Mouse (Mus musculus) adrenal gland, adult 18-20 months (tissue): ENCODE measurements around the gene Calr. TPM values are rescaled to one million over a fixed set of nuclear protein-coding genes. Genes with fewer than 3 reads are reported as not detected.

ENCODE experiments used
- DNase-seq, 2 experiments: peaks; one replicate each; pipeline ENCODE4 v3.0.0; 2021 to 2022; ENCODE audit warnings: low spot score in 2 of 2
- total RNA-seq, 2 experiments: library from RNA; stranded (reverse); gene quantifications; 1 replicate in 1 of 2; 2 replicates in 1 of 2; pipeline ENCODE4 v1.2.3; 2021

Calr gene
- total RNA-seq, 2 experiments from 2014 or later = 606 to 686 TPM

DNA sequence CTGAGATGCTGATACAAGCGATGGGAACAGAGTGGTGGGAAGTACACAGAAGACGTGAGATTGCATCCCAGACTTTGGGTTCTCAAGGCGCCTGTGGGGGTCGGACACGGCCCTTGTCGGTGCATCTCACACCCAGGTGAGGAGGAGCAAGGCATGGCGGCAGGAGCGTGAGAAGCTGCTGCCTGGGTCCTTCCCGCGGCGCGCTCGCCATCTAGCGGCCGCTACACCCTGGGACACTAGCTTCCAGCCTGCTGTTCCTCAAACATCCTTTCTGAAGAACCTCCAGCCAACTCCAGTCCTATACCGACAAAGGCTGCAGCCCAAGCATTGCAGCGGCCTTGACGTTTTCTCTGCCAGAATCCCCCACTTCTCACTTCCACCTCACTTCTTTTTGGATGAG lies 23.1 kb downstream of the Calr start:
- DNase-seq = peak in 1 of 2 experiments; percentile 51

DNA sequence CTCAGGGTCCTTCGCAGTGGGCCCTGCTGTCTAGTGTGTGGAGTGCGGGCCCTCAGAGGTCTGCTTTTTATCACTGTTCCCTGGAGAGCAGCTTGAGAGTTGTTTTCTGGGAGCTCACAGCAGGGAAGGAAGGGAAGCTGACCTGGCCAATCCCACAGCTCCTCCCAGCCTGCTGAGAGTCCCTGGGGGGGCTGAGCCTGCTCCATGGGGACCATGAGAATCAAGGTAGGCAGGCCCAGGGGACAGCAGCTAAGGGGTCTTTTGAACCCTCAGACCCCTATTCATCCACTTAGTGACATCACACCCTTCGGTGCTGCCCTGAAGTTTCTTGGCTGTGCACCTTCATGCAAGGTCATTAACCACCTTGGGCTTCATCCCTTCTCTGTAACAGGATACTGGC lies 24.0 kb downstream of the Calr start, which contains the start of gene Dand5:
Gene Dand5, minus strand, starts transcription at position 101 of the 400 bp plus-strand sequence.
- DNase-seq = no peak

DNA sequence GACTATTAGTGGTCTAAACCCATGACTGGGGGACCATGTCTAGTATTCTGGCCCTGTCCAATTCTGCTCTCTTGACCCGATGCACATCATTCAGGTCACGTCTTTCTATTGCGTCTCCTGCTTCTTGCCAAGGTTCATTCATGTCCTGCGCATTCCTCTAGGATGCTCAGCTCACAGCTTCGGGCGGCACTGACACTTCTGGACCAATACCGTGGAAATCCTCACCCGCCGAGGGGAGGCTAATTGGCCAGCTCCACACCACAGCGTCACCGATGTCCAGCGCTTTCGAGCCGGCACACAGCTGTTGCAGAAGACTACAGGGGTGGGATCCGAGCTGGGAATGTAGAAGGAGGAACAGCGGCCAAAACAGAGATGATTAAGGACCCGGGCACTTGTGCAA lies 30.6 kb downstream of the Calr start:
- no peak for DNase-seq

DNA sequence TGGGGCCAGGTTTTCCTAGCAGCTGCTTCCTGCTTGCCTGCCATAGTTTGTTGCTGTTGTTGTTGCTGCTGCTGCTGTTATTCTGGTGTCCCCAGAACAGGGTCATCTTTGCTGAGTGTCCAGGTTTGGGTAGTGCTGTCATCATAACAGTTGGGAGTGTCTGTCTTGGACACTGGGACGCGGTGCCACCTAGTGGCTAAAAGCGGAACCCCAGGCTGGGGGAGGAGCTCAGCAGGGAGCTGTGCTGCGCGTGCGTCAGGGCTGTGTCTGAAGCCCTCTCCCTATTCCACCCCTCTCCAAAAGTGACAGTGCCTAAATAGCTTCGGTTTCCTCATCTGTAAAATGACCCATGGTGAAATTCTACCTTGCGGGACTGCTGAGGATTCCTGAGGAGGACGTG lies 31.2 kb downstream of the Calr start:
- DNase-seq = peak; percentile 97 to 99

DNA sequence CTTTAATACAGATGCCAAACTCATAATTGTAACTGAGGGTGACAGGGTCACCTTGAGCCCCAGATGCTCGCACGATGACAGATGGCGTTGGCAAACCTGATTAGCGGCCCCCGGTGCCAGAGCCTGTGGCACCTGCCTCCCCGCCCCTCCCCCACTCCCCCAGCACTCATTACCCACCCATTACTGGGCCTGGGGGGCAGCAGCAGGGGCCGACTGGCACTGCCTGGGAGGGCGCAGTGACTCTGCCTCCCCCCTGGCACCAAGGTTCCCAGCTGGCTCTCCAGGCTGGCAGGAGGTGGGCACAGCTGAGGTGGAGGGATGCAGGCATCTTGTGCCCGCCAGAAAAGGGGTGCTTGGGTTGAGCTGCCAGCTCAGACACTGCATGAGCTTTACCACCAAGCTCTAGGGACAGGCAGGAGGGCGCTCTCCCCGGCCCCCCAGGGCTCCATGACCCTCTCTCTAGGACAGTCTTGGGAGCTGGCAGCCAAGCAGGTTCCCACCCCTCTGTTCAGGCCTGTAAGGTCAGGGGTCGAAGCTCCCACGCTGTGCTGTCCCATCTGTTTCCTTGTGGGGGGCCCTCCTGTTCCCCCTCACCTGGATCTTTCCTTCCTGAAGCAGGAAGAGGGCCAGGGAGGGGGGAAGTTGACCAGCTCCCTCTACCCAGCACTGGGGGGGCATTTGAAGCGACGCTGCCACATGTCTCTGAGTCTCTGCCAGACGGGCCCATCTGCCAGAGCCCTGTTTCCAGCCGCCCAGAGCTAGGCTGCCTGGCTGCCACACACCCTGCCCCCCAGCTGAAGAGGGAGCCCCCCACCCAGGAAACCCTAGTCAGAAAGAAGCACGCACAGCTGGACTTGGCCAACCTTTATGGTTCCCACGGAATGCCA lies 31.9 kb downstream of the Calr start:
- no peak for DNase-seq

DNA sequence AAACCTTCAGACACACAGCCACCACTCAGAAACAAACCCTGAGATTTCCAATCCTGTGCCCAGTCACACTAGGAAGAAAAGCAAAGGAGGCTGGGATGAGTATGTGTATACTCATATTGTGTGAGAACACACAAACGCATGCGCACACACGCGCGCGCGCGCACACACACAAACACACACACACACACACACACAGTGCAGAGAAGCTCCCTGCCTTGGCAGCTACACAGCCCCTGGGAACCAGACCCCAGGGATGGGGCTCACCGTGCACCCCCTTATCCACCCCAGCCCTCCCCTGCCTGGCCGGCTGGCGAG lies 32.5 kb downstream of the Calr start:
- DNase-seq = no peak

DNA sequence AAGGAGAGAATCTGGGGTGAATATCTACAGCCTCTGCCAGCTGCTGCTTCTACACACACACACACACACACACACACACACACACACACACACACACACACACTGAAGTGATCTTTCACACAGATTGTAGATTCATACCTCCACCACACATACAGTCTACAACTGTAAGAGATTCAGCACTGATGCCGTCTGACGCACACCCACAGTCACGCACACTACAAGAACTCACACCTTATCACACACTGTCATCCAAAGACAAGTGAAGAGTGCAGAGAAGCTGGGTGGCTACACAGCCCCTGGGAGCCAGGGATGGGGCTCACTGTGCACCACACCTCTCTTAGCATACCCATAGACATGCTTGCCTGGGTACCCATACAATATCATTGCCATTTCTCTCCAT lies 32.9 kb downstream of the Calr start:
- DNase-seq = no peak

DNA sequence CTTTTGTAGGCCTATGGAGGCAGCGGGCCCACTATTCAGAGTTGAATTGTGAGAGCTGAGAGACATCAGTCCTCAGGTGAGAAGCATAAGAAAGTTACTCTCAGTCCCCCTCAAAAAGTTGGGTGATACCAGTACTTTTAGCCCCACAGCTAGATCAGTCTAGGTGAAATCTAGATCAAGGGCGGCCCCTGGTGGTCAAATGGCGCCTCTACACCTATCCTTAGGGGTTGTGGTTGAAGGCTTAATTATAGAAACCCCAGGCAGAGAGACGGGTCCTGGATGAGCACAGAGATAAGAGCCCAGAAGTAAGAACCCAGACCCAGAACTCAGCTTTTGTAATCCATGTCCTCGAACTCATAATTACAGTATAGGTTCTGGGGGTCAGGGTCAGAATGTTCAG lies 33.7 kb downstream of the Calr start:
- DNase-seq = peak; percentile 78 to 87

DNA sequence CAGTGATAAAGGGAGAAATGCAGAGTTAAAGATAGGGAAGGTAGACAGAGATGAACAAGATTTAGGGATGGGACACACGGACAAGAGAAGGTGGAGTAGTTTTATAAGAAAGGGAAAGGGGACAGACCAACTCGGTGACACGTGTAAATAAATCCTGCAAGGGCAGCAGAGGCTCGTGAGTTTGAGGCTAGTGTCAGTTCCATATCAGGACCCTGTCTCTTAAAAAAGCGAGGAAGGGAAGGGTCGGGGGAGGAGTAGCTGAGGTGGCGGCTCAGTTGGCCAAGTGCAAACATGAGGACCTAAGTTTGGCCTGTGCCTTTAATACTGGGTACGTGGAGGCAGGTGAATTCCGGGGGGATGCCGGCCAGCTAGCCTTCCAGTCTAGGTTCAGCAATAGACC lies 35.4 kb downstream of the Calr start:
- no peak for DNase-seq

DNA sequence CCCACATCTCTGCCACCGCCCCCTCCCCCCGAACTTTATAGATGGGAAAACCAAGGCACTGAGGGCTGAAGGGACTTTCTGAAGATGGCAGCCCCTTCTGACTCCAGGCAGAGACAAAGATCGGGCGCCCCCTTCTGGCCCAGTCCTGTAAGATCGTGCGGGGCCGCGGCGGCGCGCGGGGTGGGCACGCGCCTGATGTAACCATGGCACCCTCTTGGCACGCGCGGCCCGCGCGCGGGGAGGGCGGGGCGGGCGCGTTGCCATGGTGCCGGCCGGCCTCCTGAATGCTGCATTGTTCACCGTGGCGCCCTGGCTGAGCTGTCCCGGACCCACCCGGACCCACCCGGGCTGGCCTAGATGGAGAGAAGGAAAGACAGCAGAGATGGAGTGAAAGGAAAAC lies 35.8 kb downstream of the Calr start:
- DNase-seq = peak; percentile 96 to 98

DNA sequence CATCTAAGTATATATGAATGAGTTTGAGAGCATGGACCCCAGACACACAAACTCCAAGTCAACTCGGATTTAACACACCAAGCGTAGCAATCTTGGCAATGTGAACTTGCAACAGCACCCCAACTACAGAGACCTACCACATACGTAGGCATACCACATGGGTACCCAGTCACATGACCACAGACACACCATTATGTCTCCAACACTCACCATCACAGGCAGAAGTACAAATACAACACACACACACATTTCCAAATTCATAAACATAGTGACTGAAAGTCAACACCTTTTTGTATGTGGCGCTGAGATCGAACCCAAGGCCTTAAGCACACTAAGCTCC lies 36.8 kb downstream of the Calr start:
- no peak for DNase-seq

DNA sequence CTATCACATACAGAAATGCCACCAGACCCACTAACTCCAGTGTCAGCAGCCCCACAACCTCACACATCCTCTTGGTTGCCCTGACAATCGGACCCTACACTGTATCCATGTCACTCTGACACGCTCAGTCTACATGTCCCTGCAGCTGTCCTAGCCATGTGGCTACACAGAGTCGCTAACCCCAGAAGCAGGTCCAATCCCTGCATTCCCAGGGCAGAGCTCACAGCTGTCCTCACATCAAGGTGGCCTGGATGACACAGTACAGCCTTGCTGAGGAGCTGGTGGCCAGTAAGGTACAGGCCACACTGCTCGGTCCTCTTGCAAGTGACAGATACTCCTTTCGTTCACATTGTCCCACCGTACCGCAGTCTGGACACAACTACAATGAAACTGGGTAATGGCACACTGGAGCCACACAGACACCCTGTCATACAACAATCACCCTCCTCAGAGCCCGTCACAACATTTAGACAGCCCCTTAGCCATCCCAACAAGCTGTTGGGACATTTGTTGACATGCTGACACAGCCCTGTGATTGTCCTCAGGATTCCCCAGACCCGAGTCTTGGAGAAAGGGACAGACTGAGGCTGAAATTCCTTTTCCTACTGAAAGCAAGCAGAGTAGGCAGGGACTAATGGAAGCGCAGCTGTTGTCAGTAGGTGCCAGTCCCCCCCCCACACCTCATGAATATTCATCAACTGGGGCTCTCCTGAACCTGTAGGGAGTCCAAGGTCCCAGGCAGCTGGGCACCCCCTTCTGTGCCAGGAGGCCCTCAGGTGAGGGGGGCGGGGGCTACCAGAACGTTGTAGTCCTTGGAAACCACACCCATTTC lies 37.4 kb downstream of the Calr start:
- no peak for DNase-seq

DNA sequence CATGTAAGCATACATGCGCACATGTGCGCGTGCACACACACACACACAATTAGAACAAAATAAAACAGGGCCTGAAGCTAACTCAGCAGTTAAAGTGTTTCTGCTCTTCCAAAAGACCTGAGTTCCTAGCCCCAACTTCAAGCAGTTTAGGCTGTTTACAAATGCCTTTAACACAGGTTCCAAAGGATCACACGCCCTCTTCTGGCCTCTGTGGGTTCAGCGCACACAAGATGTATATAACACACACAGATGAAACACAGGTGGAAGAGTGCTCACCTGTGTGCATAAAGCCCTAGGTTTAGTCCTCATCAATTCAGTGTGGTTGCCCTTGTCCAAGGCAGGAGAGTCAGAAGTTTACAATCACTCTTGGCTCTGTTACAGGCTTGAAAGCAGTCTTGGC lies 40.7 kb downstream of the Calr start:
- no peak for DNase-seq

DNA sequence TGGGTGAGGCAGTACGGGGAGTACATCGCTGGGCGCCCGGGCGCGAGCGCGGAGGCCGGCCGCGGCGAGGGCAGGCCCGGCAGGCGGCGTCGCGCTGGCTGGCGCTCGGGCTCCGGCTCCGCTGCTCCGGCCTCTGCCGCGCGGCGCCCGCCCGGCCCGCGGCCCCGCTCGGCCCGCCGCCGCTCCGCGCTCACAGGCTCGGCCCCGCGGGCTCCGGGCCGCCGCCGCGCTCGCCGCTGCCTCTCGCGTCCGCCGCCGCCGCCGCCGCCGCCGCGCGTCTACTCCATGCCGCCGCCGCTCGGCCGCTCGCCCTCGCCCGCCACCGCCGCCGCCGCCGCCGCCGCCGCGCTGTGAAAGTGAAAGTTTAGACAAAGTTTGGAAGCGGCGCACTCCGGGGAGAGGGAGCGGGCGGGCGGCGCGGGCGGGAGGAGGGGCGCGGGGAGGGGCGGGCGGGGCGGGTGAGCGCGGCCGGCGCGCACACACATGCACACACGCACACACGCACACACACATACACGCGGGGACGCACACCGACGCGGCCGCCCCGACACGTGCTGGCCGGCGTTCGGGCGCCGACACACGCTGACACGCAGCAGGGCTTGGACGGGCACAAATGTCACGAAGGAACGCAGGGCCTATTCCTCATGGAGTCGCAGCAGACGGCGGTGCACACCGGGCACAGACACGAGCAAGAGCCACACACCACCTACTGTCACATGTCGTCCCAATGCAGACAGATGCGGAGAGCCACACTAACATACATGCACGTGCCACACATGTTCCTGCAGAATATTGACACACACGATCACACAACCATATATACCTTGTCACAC lies 46.5 kb downstream of the Calr start, which contains the start of gene Nfix:
Gene Nfix, minus strand, starts transcription at position 346 of the 833 bp plus-strand sequence.
- peak; percentile 70 to 78 for DNase-seq

DNA sequence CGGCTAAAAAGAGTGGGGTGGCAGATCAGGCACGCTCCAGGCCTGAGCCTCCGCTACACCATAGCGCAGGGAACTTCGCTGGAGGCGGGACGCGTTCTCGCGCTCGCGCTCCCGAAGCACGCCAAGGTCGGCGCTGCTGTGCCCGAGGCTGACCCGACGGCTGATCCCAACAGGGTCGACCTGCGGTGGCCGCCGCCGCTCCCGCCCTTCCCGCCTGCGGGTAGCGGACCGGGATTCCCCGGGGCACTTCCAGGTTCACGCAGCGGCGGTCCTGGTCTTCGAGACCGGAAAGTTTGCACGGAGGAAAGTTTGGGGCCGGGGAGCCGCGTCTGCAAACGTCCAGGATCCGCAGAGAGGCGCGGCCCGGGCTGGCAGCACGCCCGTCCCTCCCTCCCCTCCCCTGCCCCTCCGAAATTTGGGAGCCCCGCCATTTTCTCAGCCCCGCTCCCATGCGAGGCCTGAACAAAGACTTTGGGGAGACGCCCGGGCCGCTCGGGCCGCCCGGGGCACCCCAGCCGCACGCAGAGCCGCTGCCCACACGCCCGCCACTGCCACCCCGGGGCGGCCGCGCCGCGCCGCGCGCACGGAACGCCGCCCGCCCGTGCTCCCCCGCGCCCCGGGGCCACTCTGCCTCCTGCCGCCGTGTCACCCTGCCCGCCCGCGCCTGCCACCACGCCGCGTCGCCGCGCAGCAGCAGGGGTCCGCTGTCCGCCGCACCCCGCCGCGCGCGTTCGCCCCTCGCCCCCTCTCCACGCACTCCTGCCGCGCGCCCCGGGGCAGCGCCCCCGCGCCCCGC lies 47.4 kb downstream of the Calr start:
- DNase-seq = peak; percentile 64 to 68

DNA sequence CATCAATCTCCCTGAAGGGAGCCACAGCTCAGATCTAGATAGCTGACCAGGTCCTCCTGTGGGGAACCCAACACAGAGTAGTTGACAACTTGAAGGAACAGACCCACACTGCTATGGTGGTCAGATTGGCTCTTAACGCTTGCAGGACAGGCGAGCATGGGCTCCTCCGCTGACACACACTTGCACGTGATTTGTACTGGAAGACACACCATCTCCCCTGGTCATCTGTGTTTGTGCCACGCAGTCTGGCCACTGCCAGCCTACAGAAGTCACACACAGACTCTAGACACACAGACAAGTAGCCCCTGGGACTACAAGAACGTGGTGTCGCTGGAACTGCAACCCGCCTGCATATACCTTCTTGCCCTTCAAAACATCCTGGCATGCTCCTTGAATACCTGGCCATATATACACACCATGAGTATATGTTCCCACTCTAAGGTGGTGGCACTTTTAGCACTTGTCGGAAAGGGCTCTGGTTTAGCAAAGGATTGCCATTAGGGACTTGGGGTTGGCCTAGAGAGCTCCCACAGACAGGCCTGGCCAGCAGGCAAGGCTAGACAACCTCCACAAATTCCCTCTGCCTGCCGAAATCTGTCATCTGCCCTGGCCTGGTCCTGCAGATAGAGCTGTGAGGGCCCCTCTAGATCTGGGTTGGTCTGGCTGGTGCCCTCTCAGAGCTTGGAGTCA lies 48.1 kb downstream of the Calr start:
- DNase-seq = no peak

DNA sequence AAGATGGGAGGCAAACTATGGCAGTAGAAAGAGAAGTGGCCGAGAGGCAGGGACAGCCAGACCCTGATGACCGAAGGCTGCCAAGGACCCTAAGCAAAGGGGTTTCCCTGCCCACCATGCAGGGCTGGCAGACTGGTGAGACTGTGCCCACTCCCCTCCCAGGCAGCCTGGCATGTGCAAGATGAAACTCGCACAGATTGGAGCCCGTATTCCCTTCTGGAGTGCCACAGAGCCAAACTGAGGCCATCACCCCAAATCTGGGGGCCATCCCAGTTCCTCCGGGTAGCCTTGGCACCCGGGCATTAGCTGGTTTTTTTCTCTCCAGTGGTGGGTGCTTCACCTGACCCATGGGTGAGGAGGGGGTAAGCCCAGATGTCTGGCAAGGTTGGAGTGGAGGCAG lies 48.8 kb downstream of the Calr start:
- no peak for DNase-seq

DNA sequence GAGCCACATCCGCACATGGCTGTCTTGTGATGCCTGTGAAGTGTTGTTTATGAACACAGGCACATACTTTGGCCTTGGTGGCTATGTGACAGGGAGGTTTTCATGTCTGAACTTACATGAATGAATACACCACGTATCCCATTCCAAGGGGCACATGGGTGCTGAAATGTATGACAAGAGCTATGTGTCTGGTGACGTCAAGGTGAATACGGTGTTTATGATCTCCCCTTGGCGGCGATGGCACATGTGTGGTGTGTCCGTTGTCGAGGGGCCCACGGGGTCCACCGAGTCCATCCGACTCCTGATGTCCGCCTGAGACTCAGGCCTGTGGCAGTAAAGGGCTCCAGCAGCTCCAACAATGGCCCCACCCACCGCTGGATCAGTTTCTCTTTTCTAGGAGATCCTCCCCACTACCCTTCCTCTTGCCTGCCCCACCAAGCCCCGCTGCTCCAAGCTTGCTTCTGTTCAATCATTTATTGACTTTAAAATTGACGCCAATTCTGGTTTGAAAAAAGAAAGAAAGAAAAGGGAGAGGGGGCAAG lies 49.4 kb downstream of the Calr start:
- no peak for DNase-seq

DNA sequence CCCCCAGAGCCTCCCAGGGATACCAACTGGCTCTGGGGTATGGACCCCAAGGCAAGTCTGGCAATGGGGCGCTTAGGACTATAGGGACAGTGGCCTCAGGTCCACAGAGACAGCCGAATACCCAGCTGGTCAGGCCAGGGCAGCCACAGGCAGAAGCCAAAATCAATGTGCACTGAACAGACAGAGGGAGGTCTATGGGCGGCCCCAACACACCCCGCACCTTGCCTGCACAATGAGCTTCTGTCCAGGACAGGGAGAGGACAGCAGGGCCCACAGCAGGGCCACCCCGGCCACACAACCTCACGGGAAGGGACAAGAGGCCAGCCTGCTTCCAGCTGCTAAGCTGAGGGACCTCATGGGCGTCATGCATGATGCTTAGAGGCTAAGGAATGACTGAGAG lies 52.2 kb downstream of the Calr start:
- DNase-seq = no peak
